Mouse (Mus musculus) neural tube, embryonic 13.5 days (tissue): ENCODE measurements around the gene Fgfr2. TPM values are rescaled to one million over a fixed set of nuclear protein-coding genes. Genes with fewer than 3 reads are reported as not detected.
A peak's percentile ranks its signal among the peaks of the same experiment; 100 is the strongest.
"Not testable (repeated sequence)": the region's sequence is repeated elsewhere in the genome, so short reads cannot be mapped to it uniquely, and the experiment has no call there.

Source experiments
- ATAC-seq: fragments of 200-750 bp; cut with Nextera tagmentation; 2 replicates; pipeline ENCODE4 v1.8.0; 2017; ENCODE audit warnings: low read depth, mild to moderate bottlenecking, moderate TSS enrichment, moderate library complexity
- H3K27ac ChIP-seq: fragments of 300-500 bp; sonication (generic); replicated peaks from 2 replicates; pipeline ENCODE4 v1.5.1; 2015; ENCODE audit warnings: moderate library complexity, mild to moderate bottlenecking, inconsistent platforms
- H3K27me3 ChIP-seq: fragments of 300-500 bp; sonication (generic); 2 replicates; pipeline ENCODE4 v1.6.1; 2015; ENCODE audit warnings: mild to moderate bottlenecking, inconsistent platforms
- H3K36me3 ChIP-seq: fragments of 300-500 bp; sonication (generic); 2 replicates; pipeline ENCODE4 v1.6.1; 2015; ENCODE audit warnings: mild to moderate bottlenecking, inconsistent platforms
- H3K4me1 ChIP-seq: fragments of 300-500 bp; sonication (generic); replicated peaks from 2 replicates; pipeline ENCODE4 v1.6.1; 2015; ENCODE audit warnings: inconsistent platforms
- H3K4me2 ChIP-seq: fragments of 300-500 bp; sonication (generic); 2 replicates; pipeline ENCODE4 v1.6.1; 2015; ENCODE audit warnings: inconsistent platforms, mild to moderate bottlenecking, moderate library complexity
- H3K4me3 ChIP-seq: fragments of 300-500 bp; sonication (generic); 2 replicates; pipeline ENCODE4 v1.5.1; 2015; ENCODE audit warnings: mild to moderate bottlenecking, inconsistent platforms
- H3K9ac ChIP-seq: fragments of 300-500 bp; sonication (generic); 2 replicates; pipeline ENCODE4 v1.6.1; 2015; ENCODE audit warnings: moderate library complexity, mild to moderate bottlenecking, inconsistent platforms
- H3K9me3 ChIP-seq: fragments of 300-500 bp; sonication (generic); 2 replicates; pipeline ENCODE4 v1.6.1; 2016; ENCODE audit warnings: inconsistent platforms
- WGBS: fragments of 180-500 bp; shearing (Covaris S2); methylation state at CpG from one replicate; pipeline ENCODE4 v1.1.7; 2015; 5-methylcytosine and 5-hydroxymethylcytosine counted together
- polyA plus RNA-seq: library from polyadenylated mRNA; unstranded; fragments of >200 nt; fragmentation: Nextera tagmentation; extraction: Ambion mirVana; gene quantifications from 2 replicates; pipeline ENCODE4 v1.2.1, GENCODE M21; 2015

The Fgfr2 gene
- polyA plus RNA-seq, 1 experiment from 2014 or later: 22.9 TPM

- Histone ChIP-seq H3K9me3 (no peaks in the 10 kb centered on the region), H3K27ac (no peak overlapping the region), H3K4me2 (no peak overlapping the region), H3K36me3 (no peaks in the 10 kb centered on the region), H3K4me3 (no peak overlapping the region), H3K4me1 (peaks cover 19% of the 10 kb centered on the region; the same call in 1 of the 2 replicates), H3K9ac (no peak overlapping the region), H3K27me3 (no peaks in the 10 kb centered on the region)
- no peak for ATAC-seq
- 83% methylated on average over 5 of the region's 5 CpGs for WGBS
Observed at GRCm38 (mm10) chr7:132446841-132447240, 676.3 kb downstream of the Fgfr2 start.

GRCm38 (mm10) chr7:132444221-132444620 lies 678.9 kb downstream of the Fgfr2 start:
- no peak for ATAC-seq
- H3K4me1 ChIP-seq: peaks cover 4% of the 10 kb centered on the region; the same call in 1 of the 2 replicates
- H3K27me3 ChIP-seq: no peaks in the 10 kb centered on the region
- 95% methylated on average over 2 of the region's 2 CpGs for WGBS
- H3K4me3 ChIP-seq: no peak overlapping the region
- no peaks in the 10 kb centered on the region for H3K36me3 ChIP-seq
- no peak overlapping the region for H3K27ac ChIP-seq
- H3K4me2 ChIP-seq: no peak overlapping the region
- H3K9ac ChIP-seq: no peak overlapping the region
- no peaks in the 10 kb centered on the region for H3K9me3 ChIP-seq

- no peak overlapping the region for H3K4me3 ChIP-seq
- H3K27me3 ChIP-seq: no peaks in the 10 kb centered on the region
- H3K36me3 ChIP-seq: no peaks in the 10 kb centered on the region
- 81% methylated on average over 2 of the region's 2 CpGs for WGBS
- H3K4me1 ChIP-seq: peaks cover 4% of the 10 kb centered on the region; the same call in 1 of the 2 replicates
- no peaks in the 10 kb centered on the region for H3K9me3 ChIP-seq
- no peak overlapping the region for H3K4me2 ChIP-seq
- no peak for ATAC-seq
- no peak overlapping the region for H3K27ac ChIP-seq
- H3K9ac ChIP-seq: no peak overlapping the region
Observed at GRCm38 (mm10) chr7:132443769-132444168, 679.4 kb downstream of the Fgfr2 start.

DNA sequence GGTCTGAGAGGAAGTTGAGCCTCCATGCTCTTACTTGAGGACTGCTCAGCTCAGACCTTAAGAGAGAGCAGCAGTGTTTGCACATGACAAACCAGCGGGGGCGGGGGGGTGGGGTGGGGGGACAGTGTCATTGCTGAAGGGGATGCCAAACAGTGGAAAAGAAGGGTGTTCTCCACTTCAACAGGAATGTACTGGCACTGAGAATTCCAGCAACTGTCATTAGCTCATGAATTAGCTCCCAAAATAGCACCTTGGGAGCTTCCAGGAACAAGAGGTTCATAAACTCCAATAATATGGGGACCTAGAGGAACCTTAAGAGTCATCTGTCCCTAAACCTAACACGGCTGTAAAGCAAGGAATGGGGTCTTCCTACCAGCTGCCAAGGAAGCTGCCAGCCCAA lies 680.0 kb downstream of the Fgfr2 start:
- H3K9me3 ChIP-seq: no peaks in the 10 kb centered on the region
- H3K4me3 ChIP-seq: no peak overlapping the region
- 84% methylated on average over 3 of the region's 3 CpGs for WGBS
- H3K27ac ChIP-seq: no peak overlapping the region
- no peak for ATAC-seq
- H3K4me1 ChIP-seq: peaks cover 4% of the 10 kb centered on the region; the same call in 1 of the 2 replicates
- H3K27me3 ChIP-seq: no peaks in the 10 kb centered on the region
- no peaks in the 10 kb centered on the region for H3K36me3 ChIP-seq
- H3K9ac ChIP-seq: no peak overlapping the region
- no peak overlapping the region for H3K4me2 ChIP-seq

DNA sequence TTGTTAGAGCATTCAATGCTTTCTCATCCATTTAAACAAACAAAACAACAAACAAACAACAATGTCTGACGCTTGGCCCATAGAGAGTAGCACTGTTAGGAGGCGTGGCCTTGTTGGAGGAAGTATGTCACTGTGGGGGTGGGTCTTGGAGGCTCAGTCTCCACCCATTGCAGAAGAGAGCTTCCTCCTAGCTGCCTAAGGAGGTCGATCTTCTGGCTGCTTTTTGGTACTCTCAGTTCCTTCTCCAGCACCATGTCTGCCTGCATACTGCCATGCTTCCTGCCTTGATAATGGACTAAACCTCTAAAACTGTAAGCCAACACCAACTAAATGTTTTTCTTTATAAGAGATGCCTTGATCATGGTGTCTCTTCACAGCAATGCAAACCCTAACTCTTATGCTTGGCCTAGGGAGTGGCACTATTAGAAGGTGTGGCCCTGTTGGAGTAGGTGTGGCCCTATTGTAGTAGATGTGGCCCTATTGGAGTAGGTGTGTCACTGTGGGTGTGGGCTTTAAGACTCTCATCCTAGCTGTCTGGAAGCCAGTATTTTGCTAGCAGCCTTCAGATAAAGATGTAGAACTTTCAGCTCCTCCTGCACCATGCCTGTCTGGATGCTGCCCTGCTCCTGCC lies 680.9 kb downstream of the Fgfr2 start:
- not testable (repeated sequence) for H3K9me3 ChIP-seq, ATAC-seq, H3K27ac ChIP-seq, H3K36me3 ChIP-seq, H3K9ac ChIP-seq, H3K4me3 ChIP-seq, H3K4me1 ChIP-seq, H3K4me2 ChIP-seq, H3K27me3 ChIP-seq
- WGBS: 89% methylated on average over 3 of the region's 3 CpGs

- Histone ChIP-seq H3K27me3 (no peaks in the 10 kb centered on the region), H3K4me3 (no peak overlapping the region), H3K4me1 (peaks cover 4% of the 10 kb centered on the region; the same call in 1 of the 2 replicates), H3K9me3 (no peaks in the 10 kb centered on the region), H3K4me2 (no peak overlapping the region), H3K36me3 (no peaks in the 10 kb centered on the region), H3K27ac (no peak overlapping the region), H3K9ac (no peak overlapping the region)
- 81% methylated on average over 6 of the region's 6 CpGs for WGBS
- no peak for ATAC-seq
Observed at GRCm38 (mm10) chr7:132439916-132440315, 683.2 kb downstream of the Fgfr2 start.

DNA sequence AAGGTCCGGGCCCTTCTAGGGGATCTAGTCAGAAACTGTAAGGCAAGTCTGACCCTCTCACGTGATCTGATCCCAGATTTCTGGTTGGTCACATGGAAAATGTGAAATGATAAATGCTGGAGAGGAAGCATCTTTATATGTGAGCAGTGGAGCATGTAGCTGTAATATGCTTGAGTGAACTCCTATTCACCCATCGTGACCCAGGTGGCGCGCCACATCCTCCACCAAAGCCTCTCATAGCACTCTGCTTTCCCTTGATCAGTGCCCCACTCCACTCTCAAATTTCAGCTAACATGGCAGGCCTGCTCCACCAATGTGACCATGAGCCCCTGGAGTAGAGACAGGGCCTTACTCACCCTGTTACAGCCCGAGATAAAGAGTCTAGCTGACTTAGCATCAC lies 685.1 kb downstream of the Fgfr2 start:
- Histone ChIP-seq H3K4me2 (no peak overlapping the region), H3K4me1 (no peaks in the 10 kb centered on the region), H3K9me3 (no peaks in the 10 kb centered on the region), H3K9ac (no peak overlapping the region), H3K4me3 (no peak overlapping the region), H3K27ac (no peak overlapping the region), H3K27me3 (no peaks in the 10 kb centered on the region), H3K36me3 (no peaks in the 10 kb centered on the region)
- no peak for ATAC-seq
- WGBS: 64% methylated on average over 6 of the region's 6 CpGs

GRCm38 (mm10) chr7:132437431-132437830 lies 685.7 kb downstream of the Fgfr2 start:
- Histone ChIP-seq H3K4me3 (no peak overlapping the region), H3K9ac (no peak overlapping the region), H3K4me1 (no peaks in the 10 kb centered on the region), H3K9me3 (no peaks in the 10 kb centered on the region), H3K4me2 (no peak overlapping the region), H3K36me3 (no peaks in the 10 kb centered on the region), H3K27ac (no peak overlapping the region), H3K27me3 (no peaks in the 10 kb centered on the region)
- WGBS: 93% methylated on average over 3 of the region's 3 CpGs
- ATAC-seq: no peak

DNA sequence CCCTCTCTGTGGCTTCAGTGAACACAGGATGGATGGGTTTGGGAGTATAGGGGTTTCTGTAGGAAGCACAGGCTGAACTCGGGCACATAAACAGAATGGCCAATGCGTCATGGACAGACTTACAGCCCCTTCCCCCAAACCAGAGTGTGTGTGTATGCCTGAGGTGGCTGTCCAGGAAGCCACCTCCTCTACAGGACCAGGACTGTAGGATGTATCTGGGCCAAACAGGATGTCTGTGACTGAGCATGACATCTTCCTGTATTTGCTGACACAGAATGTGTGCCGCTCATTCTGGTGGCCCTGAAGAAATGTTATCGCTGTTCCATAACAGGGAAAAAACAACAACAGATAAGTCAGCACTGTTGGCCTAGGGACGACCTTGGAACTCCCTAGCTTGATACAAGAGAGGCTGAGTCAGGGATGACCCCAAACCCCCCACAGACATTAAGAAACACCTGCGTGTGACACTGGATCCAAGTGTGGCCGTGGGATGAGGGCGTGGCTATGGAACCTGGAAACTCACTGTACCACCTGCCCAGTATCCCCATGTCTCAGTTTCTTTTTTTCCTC lies 687.6 kb downstream of the Fgfr2 start:
- Histone ChIP-seq H3K9ac (no peak overlapping the region), H3K4me3 (no peak overlapping the region), H3K9me3 (no peaks in the 10 kb centered on the region), H3K27ac (no peak overlapping the region), H3K4me2 (no peak overlapping the region), H3K36me3 (no peaks in the 10 kb centered on the region), H3K4me1 (no peaks in the 10 kb centered on the region), H3K27me3 (no peaks in the 10 kb centered on the region)
- 84% methylated on average over 8 of the region's 8 CpGs for WGBS
- ATAC-seq: no peak

DNA sequence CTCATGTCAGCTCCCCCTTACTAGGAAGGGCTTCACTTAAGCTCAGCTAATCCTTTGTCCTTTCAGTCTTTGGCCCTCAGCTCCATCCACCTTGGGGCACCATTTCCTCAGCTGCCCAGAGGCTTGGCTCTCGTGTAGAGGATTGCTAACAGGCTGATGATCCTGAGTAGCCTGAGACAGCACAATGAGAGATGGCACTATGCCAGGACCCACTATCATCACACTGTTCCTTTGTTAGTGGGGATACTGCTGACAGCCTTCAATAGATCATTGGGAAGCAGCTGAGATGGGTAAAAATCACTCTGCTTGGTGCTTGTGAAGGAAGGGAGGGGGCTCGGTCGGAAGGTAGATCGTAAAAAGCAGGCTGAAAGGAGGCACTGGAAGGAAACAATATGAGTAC lies 693.8 kb downstream of the Fgfr2 start:
- peak; percentile 72; the same call in 1 of the 2 replicates for ATAC-seq
- peak overlapping the region; percentile 46 for H3K27ac ChIP-seq
- H3K27me3 ChIP-seq: no peaks in the 10 kb centered on the region
- WGBS: 22% methylated on average over 4 of the region's 4 CpGs
- H3K4me1 ChIP-seq: peaks cover 32% of the 10 kb centered on the region
- no peak overlapping the region for H3K9ac ChIP-seq
- H3K4me3 ChIP-seq: no peak overlapping the region
- H3K4me2 ChIP-seq: no peak overlapping the region
- no peaks in the 10 kb centered on the region for H3K9me3 ChIP-seq
- no peaks in the 10 kb centered on the region for H3K36me3 ChIP-seq

GRCm38 (mm10) chr7:132428308-132428707 lies 694.8 kb downstream of the Fgfr2 start:
- no peak for ATAC-seq

GRCm38 (mm10) chr7:132426069-132426468 lies 697.1 kb downstream of the Fgfr2 start:
- no peak overlapping the region for H3K9ac ChIP-seq
- peak overlapping the region; percentile 62 for H3K27ac ChIP-seq
- H3K36me3 ChIP-seq: no peaks in the 10 kb centered on the region
- no peak overlapping the region for H3K4me3 ChIP-seq
- H3K27me3 ChIP-seq: no peaks in the 10 kb centered on the region
- no peaks in the 10 kb centered on the region for H3K9me3 ChIP-seq
- peaks cover 32% of the 10 kb centered on the region for H3K4me1 ChIP-seq
- WGBS: 31% methylated on average over 5 of the region's 5 CpGs
- no peak for ATAC-seq
- H3K4me2 ChIP-seq: no peak overlapping the region

More at GRCm38 (mm10) chr7:132428308-132428707, 694.8 kb downstream of the Fgfr2 start:
- H3K27me3 ChIP-seq: no peaks in the 10 kb centered on the region
- no peak overlapping the region for H3K9ac ChIP-seq
- H3K4me3 ChIP-seq: no peak overlapping the region
- peaks cover 32% of the 10 kb centered on the region for H3K4me1 ChIP-seq
- 95% methylated on average over 4 of the region's 4 CpGs for WGBS
- no peak overlapping the region for H3K27ac ChIP-seq
- no peaks in the 10 kb centered on the region for H3K36me3 ChIP-seq
- H3K9me3 ChIP-seq: no peaks in the 10 kb centered on the region
- H3K4me2 ChIP-seq: no peak overlapping the region
